Mouse (Mus musculus): ENCODE data around the gene Prap1. TPM values are rescaled to one million over a fixed set of nuclear protein-coding genes. Genes with fewer than 3 reads are reported as not detected.

The Prap1 gene
- polyA plus RNA-seq, 1 experiment from 2014 or later: not detected

DNA sequence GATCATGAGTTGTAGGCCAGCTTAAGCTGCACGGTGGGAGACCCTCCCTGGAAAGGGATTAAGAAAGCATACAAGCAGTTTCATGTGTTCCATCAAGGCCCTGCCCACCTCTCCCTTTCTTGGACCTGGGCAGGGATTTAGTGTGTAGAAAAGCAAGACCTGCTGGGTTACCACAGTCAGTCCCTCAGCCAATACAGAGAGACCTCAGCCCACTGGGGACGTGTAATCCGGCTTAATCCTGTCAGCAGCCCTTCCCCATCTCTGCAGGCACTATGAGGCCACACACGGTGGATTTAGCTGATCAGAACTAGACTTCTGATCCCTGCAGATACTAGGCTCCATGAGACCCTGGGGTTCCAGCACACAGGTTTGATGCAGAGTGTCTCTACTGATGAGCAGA is 33.6 kb upstream of the Prap1 start:
- Histone ChIP-seq H3K9ac (ENCODE audit: low read depth, low read length) (no peak overlapping the region), H3K27ac (ENCODE audit: low read depth, low read length) (no peak overlapping the region), H3K9me3 (ENCODE audit: control insufficient read depth, low read length) (no peaks in the 10 kb centered on the region), H3K4me1 (ENCODE audit: control insufficient read depth, insufficient read depth, low read depth, low read length) (peaks cover 24% of the 10 kb centered on the region), H3K4me3 (ENCODE audit: low read length) (no peak overlapping the region), H3K36me3 (ENCODE audit: control insufficient read depth, insufficient read depth, low read length) (no peaks in the 10 kb centered on the region), H3K27me3 (replicated peaks; ENCODE audit: control insufficient read depth, insufficient read depth, low read length) (no peaks in the 10 kb centered on the region), H3K4me2 (ENCODE audit: low read length) (no peak overlapping the region)
- WGBS: 34% methylated on average over 4 of the region's 4 CpGs
- ATAC-seq: no peak

DNA sequence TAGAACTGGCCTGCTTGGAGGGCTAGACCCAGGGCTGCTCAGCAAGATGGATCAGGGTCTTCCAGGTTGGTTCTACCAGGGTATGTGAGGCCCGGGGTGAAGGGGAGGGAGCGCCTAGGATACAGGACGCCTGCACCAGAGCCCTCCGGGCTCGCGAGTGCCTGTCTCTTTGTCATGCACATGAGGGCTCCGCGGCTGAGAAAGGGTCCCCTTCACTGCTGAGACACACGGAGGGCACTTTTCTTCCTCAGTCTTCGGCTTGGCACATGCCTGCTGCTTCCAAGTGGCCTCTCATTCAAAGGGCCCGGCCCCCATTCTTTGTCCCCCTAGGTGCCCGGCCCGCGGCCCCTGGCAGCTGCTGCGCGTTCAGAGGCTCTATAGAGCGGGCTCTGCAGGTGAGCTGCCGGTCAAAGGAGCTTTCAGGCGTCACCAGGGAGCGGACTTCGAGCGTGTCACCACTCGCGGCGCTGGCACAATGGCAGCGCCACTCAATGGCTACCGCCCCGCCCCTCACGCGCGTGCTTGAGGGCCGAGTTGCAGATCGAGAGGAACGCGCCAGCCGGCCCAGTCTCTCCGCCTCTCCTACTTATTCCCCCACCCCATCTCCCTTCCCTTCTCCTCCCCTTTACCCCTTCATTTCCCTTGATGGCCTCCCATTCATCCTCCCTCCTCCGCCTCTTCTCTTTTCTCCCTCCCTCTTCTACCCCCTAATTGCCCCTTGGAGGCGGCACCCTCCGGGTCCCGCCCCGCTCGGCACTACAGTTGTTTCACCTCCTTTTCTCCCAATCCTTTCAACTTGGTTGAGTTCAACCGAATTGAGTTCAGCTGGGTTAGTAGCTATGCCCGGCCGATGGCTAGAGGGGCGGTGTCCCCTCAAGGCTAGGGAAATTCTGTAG is 32.0 kb upstream of the Prap1 start:
- Histone ChIP-seq H3K4me3 (ENCODE audit: low read length) (peak overlapping the region; percentile 38), H3K27ac (ENCODE audit: low read depth, low read length) (peak overlapping the region; percentile 0; the same call in 1 of the 2 replicates), H3K9ac (ENCODE audit: low read depth, low read length) (peak overlapping the region; percentile 62), H3K36me3 (ENCODE audit: control insufficient read depth, insufficient read depth, low read length) (no peaks in the 10 kb centered on the region), H3K4me1 (ENCODE audit: control insufficient read depth, insufficient read depth, low read depth, low read length) (peaks cover 24% of the 10 kb centered on the region), H3K27me3 (replicated peaks; ENCODE audit: control insufficient read depth, insufficient read depth, low read length) (no peaks in the 10 kb centered on the region; the same call in 1 of the 2 replicates), H3K9me3 (ENCODE audit: control insufficient read depth, low read length) (no peaks in the 10 kb centered on the region), H3K4me2 (ENCODE audit: low read length) (peak overlapping the region; percentile 73)
- whole genome bisulfite sequencing: under 1% methylated on average over 47 of the region's 47 CpGs
- ATAC-seq: peak; percentile 64

DNA sequence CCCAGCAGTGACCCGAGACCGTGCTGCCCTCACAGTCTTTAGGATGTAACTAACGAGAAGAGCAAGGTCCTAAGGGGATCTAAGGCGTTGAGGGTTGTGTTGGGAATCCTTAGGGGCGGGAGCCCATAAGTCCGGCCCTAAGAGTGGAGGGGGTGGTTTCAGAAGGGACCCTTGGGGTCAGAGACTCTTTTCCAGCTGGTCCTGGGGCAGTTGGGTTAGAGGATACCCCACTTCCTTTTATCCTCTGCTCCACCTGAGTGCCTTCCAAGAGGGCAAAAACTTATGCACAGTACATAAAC is 31.4 kb upstream of the Prap1 start:
- Histone ChIP-seq H3K9ac (ENCODE audit: low read depth, low read length) (peak overlapping the region; percentile 62), H3K4me2 (ENCODE audit: low read length) (peak overlapping the region; percentile 73), H3K27me3 (replicated peaks; ENCODE audit: control insufficient read depth, insufficient read depth, low read length) (no peaks in the 10 kb centered on the region; the same call in 1 of the 2 replicates), H3K36me3 (ENCODE audit: control insufficient read depth, insufficient read depth, low read length) (no peaks in the 10 kb centered on the region), H3K9me3 (ENCODE audit: control insufficient read depth, low read length) (no peaks in the 10 kb centered on the region), H3K4me1 (ENCODE audit: control insufficient read depth, insufficient read depth, low read depth, low read length) (peaks cover 24% of the 10 kb centered on the region), H3K27ac (ENCODE audit: low read depth, low read length) (no peak overlapping the region), H3K4me3 (ENCODE audit: low read length) (no peak overlapping the region)
- 1% methylated on average over 6 of the region's 6 CpGs for WGBS
- no peak for ATAC-seq

DNA sequence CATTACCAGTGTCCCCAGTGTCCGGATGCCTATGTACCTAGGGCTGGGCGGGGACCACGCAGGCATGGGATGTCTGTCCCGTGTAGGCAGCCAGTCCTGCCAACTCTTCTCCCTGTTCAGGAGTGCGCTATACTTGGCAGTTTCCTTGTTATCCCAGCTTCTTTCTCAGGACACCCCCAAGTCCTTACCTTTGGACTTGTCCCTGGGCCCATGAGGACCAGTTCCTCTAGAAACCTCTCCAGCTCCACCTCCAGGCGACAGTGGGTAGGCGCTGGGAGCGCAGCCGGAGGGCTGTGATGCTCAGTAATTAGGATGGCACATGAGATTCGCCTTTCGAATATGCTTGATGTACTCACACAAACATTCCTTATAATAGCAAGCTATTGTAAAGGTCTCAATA is 30.9 kb upstream of the Prap1 start:
- 9% methylated on average over 11 of the region's 11 CpGs for WGBS
- H3K9ac ChIP-seq (ENCODE audit: low read depth, low read length): no peak overlapping the region
- H3K27ac ChIP-seq (ENCODE audit: low read depth, low read length): no peak overlapping the region
- no peaks in the 10 kb centered on the region; the same call in 1 of the 2 replicates for H3K27me3 ChIP-seq (replicated peaks; ENCODE audit: control insufficient read depth, insufficient read depth, low read length)
- no peaks in the 10 kb centered on the region for H3K36me3 ChIP-seq (ENCODE audit: control insufficient read depth, insufficient read depth, low read length)
- no peak for ATAC-seq
- H3K4me2 ChIP-seq (ENCODE audit: low read length): no peak overlapping the region
- no peaks in the 10 kb centered on the region for H3K9me3 ChIP-seq (ENCODE audit: control insufficient read depth, low read length)
- no peak overlapping the region for H3K4me3 ChIP-seq (ENCODE audit: low read length)
- H3K4me1 ChIP-seq (ENCODE audit: control insufficient read depth, insufficient read depth, low read depth, low read length): peaks cover 23% of the 10 kb centered on the region

DNA sequence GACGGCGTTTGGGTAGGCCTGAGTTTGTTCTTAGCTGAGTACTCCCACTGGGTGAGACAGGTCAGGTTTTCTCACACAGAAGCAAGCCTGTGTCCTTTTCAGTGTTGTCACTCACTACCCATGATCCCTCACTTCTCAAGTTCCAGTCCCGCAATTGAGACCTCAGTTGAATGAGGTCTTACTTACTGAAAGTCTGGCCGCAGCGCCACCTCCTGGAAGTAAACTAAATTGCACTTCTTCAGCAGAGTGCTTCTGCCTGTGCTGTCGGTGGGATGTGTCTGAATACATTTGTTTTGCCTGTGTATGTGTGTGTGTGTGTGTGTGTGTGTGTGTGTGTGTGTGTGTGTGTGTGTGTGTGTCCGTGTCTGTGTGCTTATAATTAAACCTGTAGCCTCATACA is 30.1 kb upstream of the Prap1 start:
- Histone ChIP-seq H3K27me3 (replicated peaks; ENCODE audit: control insufficient read depth, insufficient read depth, low read length) (no peaks in the 10 kb centered on the region; the same call in 1 of the 2 replicates), H3K9ac (ENCODE audit: low read depth, low read length) (no peak overlapping the region), H3K4me1 (ENCODE audit: control insufficient read depth, insufficient read depth, low read depth, low read length) (peaks cover 17% of the 10 kb centered on the region), H3K27ac (ENCODE audit: low read depth, low read length) (no peak overlapping the region), H3K4me3 (ENCODE audit: low read length) (no peak overlapping the region), H3K4me2 (ENCODE audit: low read length) (no peak overlapping the region), H3K9me3 (ENCODE audit: control insufficient read depth, low read length) (no peaks in the 10 kb centered on the region), H3K36me3 (ENCODE audit: control insufficient read depth, insufficient read depth, low read length) (no peaks in the 10 kb centered on the region)
- 16% methylated on average over 7 of the region's 7 CpGs for WGBS
- no peak for ATAC-seq

DNA sequence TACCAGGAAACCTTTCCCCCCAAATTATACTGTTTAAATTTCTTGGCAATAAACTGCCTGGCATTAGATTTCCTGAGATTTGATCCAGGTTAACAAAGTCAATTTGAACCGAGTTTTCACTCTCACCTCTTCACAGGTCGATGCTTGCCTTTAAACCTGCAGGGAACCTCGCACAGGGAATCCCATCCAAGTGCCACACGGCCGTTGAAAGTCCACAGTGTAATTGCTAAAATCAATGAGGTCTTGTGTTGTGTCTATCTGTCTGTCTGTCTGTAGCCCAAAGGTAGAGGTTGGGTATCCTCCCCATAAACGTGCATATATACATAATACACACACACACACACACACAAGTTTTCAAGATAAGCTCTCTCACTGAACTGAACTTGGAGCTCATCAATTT is 25.8 kb upstream of the Prap1 start:
- Histone ChIP-seq H3K27ac (ENCODE audit: low read depth, low read length) (no peak overlapping the region), H3K4me3 (ENCODE audit: low read length) (no peak overlapping the region), H3K4me1 (ENCODE audit: control insufficient read depth, insufficient read depth, low read depth, low read length) (no peaks in the 10 kb centered on the region), H3K9ac (ENCODE audit: low read depth, low read length) (no peak overlapping the region), H3K9me3 (ENCODE audit: control insufficient read depth, low read length) (no peaks in the 10 kb centered on the region), H3K27me3 (replicated peaks; ENCODE audit: control insufficient read depth, insufficient read depth, low read length) (peaks cover 2% of the 10 kb centered on the region), H3K36me3 (ENCODE audit: control insufficient read depth, insufficient read depth, low read length) (peaks cover 15% of the 10 kb centered on the region), H3K4me2 (ENCODE audit: low read length) (no peak overlapping the region)
- WGBS: 67% methylated on average over 6 of the region's 6 CpGs
- ATAC-seq: no peak

DNA sequence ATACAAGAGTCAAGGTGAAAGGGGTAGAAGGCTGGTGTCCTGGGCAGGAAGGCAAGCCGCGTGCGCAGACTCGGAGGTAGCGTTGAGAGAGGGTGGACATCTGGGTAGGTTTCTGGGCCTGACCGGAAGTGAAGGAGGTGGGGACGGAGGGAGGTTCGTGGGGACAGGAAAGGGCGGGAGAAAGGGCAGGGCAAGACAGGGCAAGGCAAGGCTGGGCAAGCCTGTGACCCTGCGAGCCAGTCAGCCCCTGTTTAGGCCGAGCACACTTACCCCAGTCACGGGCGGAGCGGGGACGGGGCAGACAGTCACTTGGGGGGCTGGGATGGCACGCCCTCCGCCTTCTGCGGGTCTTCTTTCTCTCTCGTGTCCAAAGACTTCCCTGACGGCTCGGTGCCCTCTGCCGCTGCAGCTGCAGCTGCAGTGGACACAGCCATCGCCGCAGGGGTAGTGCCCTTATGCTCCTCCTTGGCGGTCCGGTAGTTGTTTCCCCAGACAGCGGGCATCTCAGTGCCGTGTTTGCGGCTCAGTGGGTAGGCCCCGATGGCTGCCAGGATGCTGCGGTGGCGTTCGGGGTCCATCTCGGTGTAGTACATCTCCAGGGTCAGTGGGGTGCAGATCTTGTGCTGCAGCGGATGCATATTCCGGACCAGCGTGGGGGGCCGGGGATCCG is 23.0 kb upstream of the Prap1 start:
- Histone ChIP-seq H3K9me3 (ENCODE audit: control insufficient read depth, low read length) (no peaks in the 10 kb centered on the region), H3K4me1 (ENCODE audit: control insufficient read depth, insufficient read depth, low read depth, low read length) (no peaks in the 10 kb centered on the region), H3K27ac (ENCODE audit: low read depth, low read length) (no peak overlapping the region), H3K36me3 (ENCODE audit: control insufficient read depth, insufficient read depth, low read length) (peaks cover 20% of the 10 kb centered on the region), H3K27me3 (replicated peaks; ENCODE audit: control insufficient read depth, insufficient read depth, low read length) (peaks cover 2% of the 10 kb centered on the region), H3K9ac (ENCODE audit: low read depth, low read length) (peak overlapping the region; percentile 31; the same call in 1 of the 2 replicates), H3K4me3 (ENCODE audit: low read length) (peak overlapping the region; percentile 19), H3K4me2 (ENCODE audit: low read length) (peak overlapping the region; percentile 42)
- no peak for ATAC-seq
- WGBS: 40% methylated on average over 38 of the region's 39 CpGs

DNA sequence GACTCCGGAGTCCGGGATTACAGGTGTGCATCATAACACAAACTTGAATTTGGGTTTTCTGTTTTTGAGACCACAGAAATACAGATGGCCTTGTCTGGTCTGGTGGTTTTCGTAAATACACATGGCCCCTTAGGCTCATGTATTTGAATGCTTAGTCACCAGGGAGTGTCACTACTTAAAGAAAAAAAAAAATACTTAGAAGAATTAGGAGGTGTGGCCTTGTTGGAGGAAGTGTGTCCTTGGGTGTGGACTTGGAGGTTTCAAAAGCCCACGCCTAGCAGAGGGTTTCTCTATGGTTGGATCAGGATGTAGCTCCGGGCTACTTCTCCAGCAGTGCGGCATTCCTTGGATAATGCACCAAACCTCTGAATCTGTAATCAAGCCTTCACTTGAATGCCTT is 15.5 kb upstream of the Prap1 start:
- no peaks in the 10 kb centered on the region for H3K27me3 ChIP-seq (replicated peaks; ENCODE audit: control insufficient read depth, insufficient read depth, low read length)
- H3K9ac ChIP-seq (ENCODE audit: low read depth, low read length): no peak overlapping the region
- H3K9me3 ChIP-seq (ENCODE audit: control insufficient read depth, low read length): no peaks in the 10 kb centered on the region
- peaks cover 2% of the 10 kb centered on the region; the same call in 1 of the 2 replicates for H3K36me3 ChIP-seq (ENCODE audit: control insufficient read depth, insufficient read depth, low read length)
- H3K4me1 ChIP-seq (ENCODE audit: control insufficient read depth, insufficient read depth, low read depth, low read length): peaks cover 9% of the 10 kb centered on the region
- H3K27ac ChIP-seq (ENCODE audit: low read depth, low read length): no peak overlapping the region
- no peak overlapping the region for H3K4me2 ChIP-seq (ENCODE audit: low read length)
- no peak for ATAC-seq
- H3K4me3 ChIP-seq (ENCODE audit: low read length): no peak overlapping the region
- 81% methylated on average over 6 of the region's 6 CpGs for WGBS

DNA sequence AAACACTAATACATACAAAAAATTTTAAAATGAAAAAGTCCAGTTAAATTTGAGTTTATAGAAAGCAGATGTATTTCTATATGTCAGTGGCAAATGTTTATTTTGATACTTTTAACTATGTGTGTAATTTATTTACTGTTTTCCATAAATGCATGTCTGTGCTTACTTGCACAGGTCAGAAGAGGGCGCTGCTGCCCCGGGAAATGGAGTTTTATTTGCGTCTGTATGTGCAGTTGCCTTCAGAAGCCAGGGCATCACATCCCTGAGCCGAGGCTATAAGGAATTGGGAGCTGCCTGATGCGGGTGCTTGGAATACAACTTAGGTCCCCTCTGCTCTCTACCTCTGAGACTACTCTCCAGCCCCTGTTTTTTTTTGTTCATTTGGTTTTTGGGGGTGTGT is 14.5 kb upstream of the Prap1 start:
- Histone ChIP-seq H3K4me2 (ENCODE audit: low read length) (no peak overlapping the region), H3K9ac (ENCODE audit: low read depth, low read length) (no peak overlapping the region), H3K9me3 (ENCODE audit: control insufficient read depth, low read length) (no peaks in the 10 kb centered on the region), H3K27me3 (replicated peaks; ENCODE audit: control insufficient read depth, insufficient read depth, low read length) (no peaks in the 10 kb centered on the region), H3K4me1 (ENCODE audit: control insufficient read depth, insufficient read depth, low read depth, low read length) (peaks cover 9% of the 10 kb centered on the region), H3K4me3 (ENCODE audit: low read length) (no peak overlapping the region), H3K36me3 (ENCODE audit: control insufficient read depth, insufficient read depth, low read length) (no peaks in the 10 kb centered on the region; the same call in 1 of the 2 replicates), H3K27ac (ENCODE audit: low read depth, low read length) (no peak overlapping the region)
- WGBS: 4% methylated on average over 5 of the region's 5 CpGs
- no peak for ATAC-seq
